Mouse (Mus musculus) forebrain, embryonic 10.5 days (tissue): Measurements from ENCODE around the gene Gdf15. TPM values are rescaled to one million over a fixed set of nuclear protein-coding genes. Genes with fewer than 3 reads are reported as not detected.

Source experiments
- DNase-seq: peaks from one replicate; pipeline ENCODE4 v3.0.0-alpha.2; 2017; ENCODE audit warnings: low spot score; ENCODE audit errors: extremely low spot score
- H3K27ac ChIP-seq: fragments of 300-500 bp; sonication (generic); 2 replicates; pipeline ENCODE4 v1.5.1; 2016; ENCODE audit warnings: mild to moderate bottlenecking
- H3K27me3 ChIP-seq: fragments of 300-500 bp; sonication (generic); 2 replicates; pipeline ENCODE4 v1.6.1; 2016; ENCODE audit warnings: mild to moderate bottlenecking; ENCODE audit not compliant: poor library complexity, severe bottlenecking
- H3K36me3 ChIP-seq: fragments of 300-500 bp; sonication (generic); replicated peaks from 2 replicates; pipeline ENCODE4 v1.6.1; 2016; ENCODE audit warnings: mild to moderate bottlenecking, moderate library complexity
- H3K4me1 ChIP-seq: fragments of 300-500 bp; sonication (generic); 2 replicates; pipeline ENCODE4 v1.6.1; 2016
- H3K4me3 ChIP-seq: fragments of 300-500 bp; sonication (generic); 2 replicates; pipeline ENCODE4 v1.5.1; 2016; ENCODE audit warnings: mild to moderate bottlenecking, moderate library complexity
- H3K9me3 ChIP-seq: fragments of 300-500 bp; sonication (generic); 2 replicates; pipeline ENCODE4 v1.6.1; 2016; ENCODE audit warnings: mild to moderate bottlenecking, moderate library complexity
- WGBS: fragments of 180-500 bp; shearing (Covaris S2); methylation state at CpG from one replicate; pipeline ENCODE4 v1.1.7; 2016; 5-methylcytosine and 5-hydroxymethylcytosine counted together
- polyA plus RNA-seq: library from polyadenylated mRNA; unstranded; fragments of >200 nt; fragmentation: Nextera tagmentation; extraction: Ambion mirVana; gene quantifications from 2 replicates; pipeline ENCODE4 v1.2.1, GENCODE M21; 2016

The Gdf15 gene
- polyA plus RNA-seq, 1 experiment from 2014 or later, result not detected

- H3K36me3 ChIP-seq, result no peaks in the 10 kb centered on the region
- WGBS, result 84% methylated on average over 6 of the region's 6 CpGs
Measured at GRCm38 (mm10) chr8:70635527-70635926, 3.3 kb upstream of the Gdf15 start.

GRCm38 (mm10) chr8:70634066-70634465 is 1.8 kb upstream of the Gdf15 start:
- no peak for DNase-seq
- peaks cover 47% of the 10 kb centered on the region for H3K4me1 ChIP-seq
- no peaks in the 10 kb centered on the region for H3K36me3 ChIP-seq
- H3K27ac ChIP-seq, result no peak overlapping the region
- 74% methylated on average over 6 of the region's 6 CpGs for WGBS
- H3K9me3 ChIP-seq, result no peaks in the 10 kb centered on the region
- no peak overlapping the region for H3K4me3 ChIP-seq
- peaks cover 34% of the 10 kb centered on the region for H3K27me3 ChIP-seq

More at GRCm38 (mm10) chr8:70635527-70635926, 3.3 kb upstream of the Gdf15 start:
- H3K4me1 ChIP-seq, result peaks cover 32% of the 10 kb centered on the region
- no peak for DNase-seq
- peak overlapping the region; percentile 22 for H3K27ac ChIP-seq
- peaks cover 32% of the 10 kb centered on the region for H3K27me3 ChIP-seq
- no peaks in the 10 kb centered on the region for H3K9me3 ChIP-seq
- no peak overlapping the region for H3K4me3 ChIP-seq

- H3K27me3 ChIP-seq, result peaks cover 39% of the 10 kb centered on the region
- no peaks in the 10 kb centered on the region for H3K9me3 ChIP-seq
- WGBS, result 19% methylated on average over 24 of the region's 24 CpGs
- peak overlapping the region; percentile 61 for H3K4me3 ChIP-seq
- 0 out of 2 replicates have a peak overlapping the region, but pooled peaks have one; percentile 31 for H3K27ac ChIP-seq
- DNase-seq, result no peak
- H3K4me1 ChIP-seq, result peaks cover 39% of the 10 kb centered on the region
- no peaks in the 10 kb centered on the region for H3K36me3 ChIP-seq
Measured at GRCm38 (mm10) chr8:70631436-70631835, 820 bp downstream of the Gdf15 start.

- Histone ChIP-seq H3K27ac (peak overlapping the region; percentile 86), H3K27me3 (peaks cover 39% of the 10 kb centered on the region), H3K36me3 (no peaks in the 10 kb centered on the region), H3K4me3 (peak overlapping the region; percentile 61), H3K4me1 (peaks cover 36% of the 10 kb centered on the region), H3K9me3 (no peaks in the 10 kb centered on the region)
- peak; percentile 48 for DNase-seq
- 13% methylated on average over 22 of the region's 22 CpGs for WGBS
Measured at GRCm38 (mm10) chr8:70630532-70631381, 1.5 kb downstream of the Gdf15 start.

- DNase-seq, result peak; percentile 93
- H3K27ac ChIP-seq, result peak overlapping the region; percentile 86
- H3K36me3 ChIP-seq, result no peaks in the 10 kb centered on the region
- H3K9me3 ChIP-seq, result no peaks in the 10 kb centered on the region
- WGBS, result 1% methylated on average over 60 of the region's 60 CpGs
- H3K27me3 ChIP-seq, result peaks cover 39% of the 10 kb centered on the region
- peak overlapping the region; percentile 61 for H3K4me3 ChIP-seq
- H3K4me1 ChIP-seq, result peaks cover 42% of the 10 kb centered on the region
Measured at GRCm38 (mm10) chr8:70629574-70630531, 2.4 kb downstream of the Gdf15 start.

- Histone ChIP-seq H3K36me3 (no peaks in the 10 kb centered on the region), H3K27ac (peak overlapping the region; percentile 86; the same call in 1 of the 2 replicates), H3K4me3 (peak overlapping the region; percentile 61), H3K27me3 (peaks cover 39% of the 10 kb centered on the region), H3K4me1 (peaks cover 41% of the 10 kb centered on the region), H3K9me3 (no peaks in the 10 kb centered on the region)
- no peak for DNase-seq
- WGBS, result 64% methylated on average over 7 of the region's 7 CpGs
Measured at GRCm38 (mm10) chr8:70628986-70629490, 3.2 kb downstream of the Gdf15 start.

- 94% methylated on average over 5 of the region's 5 CpGs for WGBS
- H3K36me3 ChIP-seq, result no peaks in the 10 kb centered on the region
Measured at GRCm38 (mm10) chr8:70627041-70627440, 5.2 kb downstream of the Gdf15 start.

GRCm38 (mm10) chr8:70625104-70625503 is 7.2 kb downstream of the Gdf15 start:
- Histone ChIP-seq H3K4me3 (no peak overlapping the region), H3K27me3 (peaks cover 35% of the 10 kb centered on the region), H3K27ac (no peak overlapping the region; the same call in 1 of the 2 replicates), H3K36me3 (no peaks in the 10 kb centered on the region), H3K4me1 (peaks cover 26% of the 10 kb centered on the region), H3K9me3 (no peaks in the 10 kb centered on the region)
- peak; percentile 48 for DNase-seq
- 23% methylated on average over 5 of the region's 5 CpGs for WGBS

More at GRCm38 (mm10) chr8:70627041-70627440, 5.2 kb downstream of the Gdf15 start:
- peaks cover 33% of the 10 kb centered on the region for H3K27me3 ChIP-seq
- DNase-seq, result no peak
- H3K27ac ChIP-seq, result no peak overlapping the region
- H3K4me3 ChIP-seq, result no peak overlapping the region
- H3K4me1 ChIP-seq, result peaks cover 35% of the 10 kb centered on the region
- H3K9me3 ChIP-seq, result no peaks in the 10 kb centered on the region

- DNase-seq, result no peak
- H3K4me3 ChIP-seq, result no peak overlapping the region
- WGBS, result 70% methylated on average over 3 of the region's 3 CpGs
- H3K27ac ChIP-seq, result no peak overlapping the region
- H3K27me3 ChIP-seq, result peaks cover 34% of the 10 kb centered on the region
- no peaks in the 10 kb centered on the region for H3K36me3 ChIP-seq
- H3K4me1 ChIP-seq, result peaks cover 32% of the 10 kb centered on the region
- no peaks in the 10 kb centered on the region for H3K9me3 ChIP-seq
Measured at GRCm38 (mm10) chr8:70622220-70622619, 10.0 kb downstream of the Gdf15 start.

- DNase-seq, result no peak
- peak overlapping the region; percentile 6; the same call in 1 of the 2 replicates for H3K4me3 ChIP-seq
- no peaks in the 10 kb centered on the region for H3K9me3 ChIP-seq
- H3K36me3 ChIP-seq, result no peaks in the 10 kb centered on the region
- H3K27ac ChIP-seq, result peak overlapping the region; percentile 67
- H3K27me3 ChIP-seq, result peaks cover 38% of the 10 kb centered on the region
- WGBS, result 36% methylated on average over 9 of the region's 9 CpGs
- peaks cover 32% of the 10 kb centered on the region for H3K4me1 ChIP-seq
Measured at GRCm38 (mm10) chr8:70618888-70619334, 13.3 kb downstream of the Gdf15 start.

- Histone ChIP-seq H3K27ac (0 out of 2 replicates have a peak overlapping the region, but pooled peaks have one; percentile 67), H3K36me3 (no peaks in the 10 kb centered on the region), H3K27me3 (peaks cover 37% of the 10 kb centered on the region), H3K4me1 (peaks cover 36% of the 10 kb centered on the region), H3K9me3 (no peaks in the 10 kb centered on the region), H3K4me3 (no peak overlapping the region)
- no peak for DNase-seq
- 81% methylated on average over 11 of the region's 11 CpGs for WGBS
Measured at GRCm38 (mm10) chr8:70617985-70618384, 14.3 kb downstream of the Gdf15 start.

- WGBS, result 62% methylated on average over 11 of the region's 11 CpGs
Measured at GRCm38 (mm10) chr8:70616645-70617044, 15.6 kb downstream of the Gdf15 start.

More at GRCm38 (mm10) chr8:70616645-70617044, 15.6 kb downstream of the Gdf15 start:
- Histone ChIP-seq H3K4me3 (no peak overlapping the region), H3K4me1 (peaks cover 42% of the 10 kb centered on the region), H3K27me3 (peaks cover 26% of the 10 kb centered on the region), H3K9me3 (no peaks in the 10 kb centered on the region), H3K27ac (no peak overlapping the region), H3K36me3 (no peaks in the 10 kb centered on the region)
- DNase-seq, result no peak
